Mouse (Mus musculus): Measurements from ENCODE around the gene Cox4i2.

- no peak for TF ChIP-seq CTCF (IDR thresholded peaks at IDR 0.05; ENCODE audit: insufficient read depth, low read length)
- no peak for TF ChIP-seq POLR2A (IDR thresholded peaks at IDR 0.05; ENCODE audit: borderline replicate concordance, extremely low read depth, low read depth, low read length)
Observed at GRCm38 (mm10) chr2:152782656-152783055, 28.7 kb downstream of the Cox4i2 start.
